Mouse (Mus musculus) left cerebral cortex, adult 6 months (tissue): ENCODE results near the gene Ssty2. TPM values are rescaled to one million over a fixed set of nuclear protein-coding genes. Genes with fewer than 3 reads are reported as not detected.

Experiments
- long read RNA-seq, 2 experiments: library from polyadenylated mRNA; unstranded; transcript quantifications; one replicate each; pipeline ENCODE4 v2.0.0; 2019 to 2020
- polyA plus RNA-seq: library from polyadenylated mRNA; unstranded; fragments of <200 nt; fragmentation: Nextera tagmentation; gene quantifications from 2 replicates; pipeline ENCODE4 v1.2.3, GENCODE M21; 2021

The Ssty2 gene
- not detected in 2 replicates for polyA plus RNA-seq
- long read RNA-seq, experiment 1: 0 reads
- long read RNA-seq, experiment 2: 0 reads

DNA sequence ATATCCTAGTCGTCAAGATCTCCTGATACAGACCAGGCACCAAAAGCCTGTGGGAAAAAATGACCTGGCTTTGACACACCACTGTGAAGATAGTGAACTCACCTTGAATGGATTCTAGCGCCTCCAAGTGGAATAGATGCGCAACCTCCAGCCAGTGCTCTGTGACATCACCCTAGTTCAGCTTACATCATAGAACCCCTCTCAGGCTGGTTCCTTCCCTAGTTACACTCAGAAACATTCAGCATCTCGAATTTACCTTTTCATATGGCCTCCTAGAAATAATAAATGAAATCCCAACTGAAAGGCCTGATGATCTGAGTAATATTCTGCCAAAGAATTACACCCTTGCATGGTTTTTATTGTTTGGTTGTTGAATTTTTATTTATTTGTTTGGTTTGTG lies at the start of gene Ssty2:
Gene Ssty2, minus strand, starts transcription at position 101 of the 400 bp plus-strand sequence.

